Mouse (Mus musculus) brain, adult 2 months (tissue): Measurements from ENCODE around the gene Akap13.

Source experiments
- DNase-seq: peaks from one replicate; pipeline ENCODE4 v3.0.0; 2011; ENCODE audit warnings: low read depth, low spot score

Akap13 gene

DNA sequence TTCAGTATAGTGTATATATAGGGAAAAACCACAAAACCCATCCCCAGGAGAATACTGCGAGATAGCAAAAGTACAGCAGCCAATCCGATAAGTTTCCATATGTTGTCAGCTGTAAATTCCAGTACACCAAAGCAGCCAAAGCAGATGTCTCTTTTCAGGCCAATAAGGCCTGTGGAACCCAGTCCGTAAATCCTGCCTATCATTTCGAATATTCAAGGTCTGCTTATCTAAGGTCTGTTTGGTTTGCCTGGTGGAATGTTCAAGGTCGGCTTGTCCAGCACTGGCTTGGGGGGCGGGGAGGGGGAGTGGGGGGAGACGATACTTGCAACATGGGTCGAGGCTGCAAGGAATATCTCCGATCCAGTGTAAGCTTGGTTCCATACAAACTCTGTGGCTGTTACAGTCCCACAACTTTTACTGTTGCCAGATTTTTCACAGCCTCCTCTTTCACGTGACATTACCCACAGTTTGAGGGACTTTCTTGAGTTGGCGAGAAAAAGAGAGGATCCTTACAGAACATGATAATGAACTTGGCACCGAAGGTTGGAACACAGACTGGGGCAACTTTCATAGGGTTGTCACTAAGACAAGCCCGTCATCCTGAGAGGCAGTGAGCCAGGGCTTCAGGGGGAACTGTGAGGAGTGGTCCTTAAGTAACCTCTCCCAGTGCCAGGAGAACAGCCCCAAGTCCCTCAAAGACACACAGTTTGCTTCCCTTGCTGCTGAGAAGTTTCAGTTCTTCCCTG, 335.9 kb downstream of the Akap13 start:
- DNase-seq, result peak; percentile 8

DNA sequence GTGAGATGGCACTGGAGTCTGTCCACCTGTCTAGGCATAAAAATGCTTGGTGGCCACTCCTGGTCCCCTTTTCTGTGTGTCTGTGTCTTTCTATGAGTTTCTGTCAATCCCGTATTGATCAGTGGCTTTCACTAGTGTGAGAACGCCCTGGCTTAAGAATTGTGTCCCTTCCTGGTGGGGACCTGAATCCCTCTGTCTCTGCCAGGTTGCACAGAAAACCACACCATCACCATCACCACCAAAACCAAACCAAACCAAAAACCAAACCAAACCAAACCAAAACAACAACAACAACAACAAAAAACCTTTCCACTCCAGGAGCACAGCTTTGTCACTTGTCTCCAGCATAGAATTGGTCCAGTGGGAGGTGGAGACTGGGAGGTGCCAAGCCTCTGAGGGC, 337.8 kb downstream of the Akap13 start:
- no peak for DNase-seq

DNA sequence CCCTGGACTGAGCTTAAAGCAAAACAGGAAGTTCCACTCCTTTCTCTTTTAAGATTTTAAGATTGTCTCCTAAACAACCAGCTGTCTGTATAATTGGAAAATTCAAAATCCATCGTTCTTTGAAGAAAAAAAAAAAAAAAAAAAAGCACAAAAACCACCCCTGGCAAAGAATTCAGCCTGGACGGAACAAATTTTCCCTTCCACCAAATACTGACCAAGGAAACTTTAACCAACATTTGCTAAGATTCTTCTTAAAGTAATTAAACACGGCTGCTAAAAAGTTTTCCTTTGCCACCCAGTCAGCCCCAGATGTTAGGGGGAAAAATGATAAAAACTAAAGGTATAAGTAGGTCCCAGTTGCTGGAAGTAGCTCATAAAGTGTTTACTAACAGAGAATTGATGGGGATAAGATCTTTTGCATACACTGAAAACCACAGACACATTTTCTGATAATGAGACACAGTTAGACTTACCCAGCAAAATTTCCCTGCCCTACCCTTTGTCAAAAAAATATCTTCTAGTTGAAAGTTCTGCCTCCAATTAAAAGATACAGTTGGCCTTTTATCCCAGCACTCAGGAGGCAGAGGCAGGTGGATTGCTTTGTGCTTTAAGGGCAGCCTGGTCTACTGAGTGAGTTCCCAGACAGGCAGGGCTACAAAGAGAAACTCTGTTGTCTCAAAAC, 338.5 kb downstream of the Akap13 start:
- DNase-seq, result no peak

DNA sequence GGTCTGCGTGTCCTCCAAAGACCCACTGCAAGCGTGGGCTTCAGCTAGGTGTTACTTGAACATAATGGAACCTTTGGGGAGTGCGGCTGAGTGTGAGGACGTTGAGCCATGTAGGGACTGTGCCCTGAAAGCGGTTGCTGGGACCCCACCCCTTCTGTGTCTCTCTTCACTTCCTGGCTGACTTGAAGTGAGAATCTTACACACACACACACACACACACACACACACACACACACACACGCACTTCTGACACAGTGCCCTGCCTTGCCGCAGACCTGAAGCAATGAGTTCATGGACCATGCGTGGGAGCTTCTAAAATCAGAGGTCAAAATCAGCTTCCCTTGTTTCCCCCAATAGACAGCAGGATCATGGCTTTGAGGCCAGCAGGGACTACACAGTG, 339.8 kb downstream of the Akap13 start:
- DNase-seq, result no peak

DNA sequence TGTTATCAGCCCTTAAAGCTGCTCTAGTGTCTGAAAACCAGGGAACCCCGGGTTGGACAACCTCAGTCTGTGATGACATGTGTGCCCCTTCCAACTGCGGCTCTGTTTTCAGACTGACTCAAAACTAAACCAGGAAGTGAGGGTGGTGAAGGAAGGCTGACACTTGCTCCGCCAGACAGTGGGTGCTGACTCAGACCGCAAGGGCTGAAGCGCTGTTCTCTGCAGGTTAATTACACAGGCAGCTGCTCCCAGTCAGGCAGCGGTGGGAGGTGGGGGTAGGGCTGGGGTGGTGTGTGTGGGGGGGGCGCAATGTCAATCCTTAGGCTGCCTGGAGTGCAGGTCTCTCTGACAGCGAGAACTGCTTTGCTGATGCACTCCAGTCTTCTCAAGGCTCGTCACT, 341.1 kb downstream of the Akap13 start:
- peak; percentile 65 for DNase-seq

DNA sequence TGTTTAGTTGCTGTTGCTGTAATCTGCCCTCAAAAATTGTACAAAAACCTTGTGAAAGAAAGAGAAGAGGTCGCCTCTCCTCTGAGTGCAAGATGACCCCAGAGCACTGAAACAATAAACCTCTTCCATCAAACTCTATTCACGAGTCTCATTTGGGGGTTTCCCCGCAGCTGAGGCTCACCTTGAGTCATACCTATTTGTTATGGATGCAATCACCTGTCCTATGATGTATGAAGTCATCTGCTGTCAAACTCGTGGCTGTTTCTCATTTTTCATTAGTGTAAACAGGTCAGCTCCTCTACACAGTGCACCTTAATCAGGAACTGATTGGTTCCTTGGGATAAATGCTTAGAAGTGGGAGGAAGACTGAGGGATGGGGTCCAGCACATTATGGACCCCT, 345.2 kb downstream of the Akap13 start:
- no peak for DNase-seq

DNA sequence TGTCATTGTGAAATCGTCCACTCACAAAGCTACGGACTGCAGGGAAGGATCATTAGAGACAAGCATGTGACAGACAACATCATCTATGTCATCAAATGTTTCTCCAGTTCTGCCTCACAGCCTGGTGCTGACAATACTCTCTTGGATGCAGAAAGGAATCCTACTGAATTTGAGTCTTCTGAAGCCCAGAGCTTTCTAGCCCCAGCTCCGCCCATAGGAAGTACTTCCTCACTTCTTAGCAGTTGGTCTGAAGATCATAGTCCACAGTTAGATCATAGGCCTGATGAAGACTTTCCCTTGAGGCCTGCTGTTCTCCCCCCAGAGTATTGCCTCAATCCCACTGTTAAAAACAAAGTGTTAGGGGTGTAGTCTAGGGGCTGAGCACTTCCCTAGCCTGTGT, 345.7 kb downstream of the Akap13 start:
- DNase-seq, result no peak

DNA sequence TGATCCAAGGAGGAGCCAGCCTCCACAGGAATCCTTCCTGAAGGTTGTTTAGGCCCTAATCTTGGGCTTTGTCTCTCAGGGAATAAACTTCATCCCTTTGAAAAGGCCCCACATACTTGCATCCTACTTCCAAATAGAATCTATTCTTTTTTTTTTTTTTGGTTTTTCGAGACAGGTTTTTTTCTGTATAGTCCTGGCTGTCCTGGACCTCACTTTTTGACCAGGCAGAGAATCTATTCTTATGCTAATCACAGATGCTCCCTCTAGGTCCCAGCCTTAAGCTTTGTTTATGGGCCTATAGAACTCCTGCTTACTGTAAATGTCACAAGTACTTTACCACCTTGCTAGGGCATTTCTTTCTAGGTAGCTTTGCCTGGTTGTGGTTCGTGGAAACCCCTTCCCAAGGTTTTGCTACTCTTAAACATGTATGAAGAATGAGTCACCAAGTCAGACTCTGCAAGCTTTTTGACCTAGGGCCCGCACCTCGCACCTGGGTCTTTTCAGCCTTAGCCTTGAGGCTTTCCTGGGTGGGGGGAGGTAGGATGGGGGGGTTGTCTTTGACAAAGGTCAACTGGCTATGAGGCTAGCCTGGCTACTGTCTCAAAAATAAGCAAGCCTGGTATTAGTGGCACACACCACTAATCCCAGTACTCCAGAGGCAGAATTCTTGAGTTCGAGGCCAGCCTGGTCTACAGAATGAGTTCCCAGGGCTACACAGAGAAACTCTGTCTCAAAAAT, 346.5 kb downstream of the Akap13 start:
- no peak for DNase-seq

DNA sequence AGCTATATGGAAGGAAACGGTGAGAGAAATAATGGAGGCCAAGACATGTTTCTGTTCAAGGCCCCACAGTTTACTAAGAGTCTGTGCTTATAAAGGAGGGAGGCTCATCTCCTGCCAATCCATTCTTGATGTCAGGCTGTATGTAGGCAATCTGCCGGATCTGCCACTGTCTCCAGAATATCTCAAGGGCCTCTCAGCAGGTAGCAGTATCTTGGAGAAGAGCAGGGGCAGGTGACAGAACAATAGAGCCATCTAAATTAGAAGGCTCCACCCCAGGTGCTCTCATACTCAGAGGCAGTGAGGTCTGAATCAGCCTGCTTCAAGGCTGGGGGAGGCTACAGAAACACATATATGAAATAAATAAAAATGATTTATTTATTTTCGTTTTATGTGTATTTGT, 347.6 kb downstream of the Akap13 start:
- no peak for DNase-seq
